Mouse (Mus musculus) ES-E14 (cell line): Measurements from ENCODE around the gene Scd1. TPM values are rescaled to one million over a fixed set of nuclear protein-coding genes. Genes with fewer than 3 reads are reported as not detected.

Source experiments
- DNase-seq: peaks from one replicate; pipeline ENCODE4 v3.0.0-alpha.2; 2013; ENCODE audit warnings: low read depth, low spot score
- H3K27ac ChIP-seq: 2 replicates; pipeline ENCODE4 v1.5.1; 2012; ENCODE audit warnings: low read depth, mild to moderate bottlenecking, low read length, moderate library complexity, mixed read lengths; ENCODE audit not compliant: poor library complexity, insufficient read depth, severe bottlenecking
- H3K36me3 ChIP-seq: 2 replicates; pipeline ENCODE4 v1.6.1; 2012; ENCODE audit warnings: mild to moderate bottlenecking, low read length, moderate library complexity, mixed read lengths; ENCODE audit not compliant: control insufficient read depth, poor library complexity, insufficient read depth, severe bottlenecking
- H3K4me1 ChIP-seq, 2 experiments: fragments of 150-350 bp in 1 of 2; sonication (generic) in 1 of 2; 2 replicates each; pipeline ENCODE4 v1.6.1; 2012; ENCODE audit warnings: low read length in 2 of 2, mild to moderate bottlenecking in 1 of 2, mixed read lengths in 1 of 2; ENCODE audit not compliant: control insufficient read depth in 2 of 2, insufficient read depth in 2 of 2, poor library complexity in 1 of 2
- H3K4me3 ChIP-seq, 2 experiments: fragments of 150-350 bp in 1 of 2; sonication (generic) in 1 of 2; 2 replicates each; pipeline ENCODE4 v1.5.1; 2012; ENCODE audit warnings: low read length in 2 of 2, low read depth in 1 of 2, mild to moderate bottlenecking in 1 of 2, mixed read lengths in 1 of 2; ENCODE audit not compliant: insufficient read depth in 1 of 2, poor library complexity in 1 of 2, severe bottlenecking in 1 of 2
- H3K9ac ChIP-seq: 2 replicates; pipeline ENCODE4 v1.6.1; 2012; ENCODE audit warnings: low read depth, mild to moderate bottlenecking, low read length, mixed read lengths; ENCODE audit not compliant: poor library complexity, insufficient read depth, severe bottlenecking
- H3K9me3 ChIP-seq: fragments of 150-350 bp; sonication (generic); 2 replicates; pipeline ENCODE4 v1.6.1; 2012; ENCODE audit warnings: low read depth, mild to moderate bottlenecking, low read length; ENCODE audit not compliant: control insufficient read depth, insufficient read depth
- CHD2 ChIP-seq: IDR thresholded peaks from 2 replicates; pipeline ENCODE4 v1.6.1; 2014; ENCODE audit warnings: mild to moderate bottlenecking, low read depth, low read length, inconsistent platforms
- HCFC1 ChIP-seq: IDR thresholded peaks from 2 replicates; pipeline ENCODE4 v1.6.1; 2012; ENCODE audit warnings: low read length, inconsistent platforms, borderline replicate concordance; ENCODE audit not compliant: insufficient read depth
- MAFK ChIP-seq: IDR thresholded peaks from 2 replicates; pipeline ENCODE4 v1.6.1; 2014; ENCODE audit warnings: mild to moderate bottlenecking, low read depth, low read length, inconsistent platforms; ENCODE audit not compliant: insufficient read depth
- ZC3H11A ChIP-seq: IDR thresholded peaks from 2 replicates; pipeline ENCODE4 v1.6.1; 2012; ENCODE audit warnings: low read depth, mild to moderate bottlenecking, inconsistent platforms, low read length, borderline replicate concordance
- ZNF384 ChIP-seq: IDR thresholded peaks from 2 replicates; pipeline ENCODE4 v1.6.1; 2012; ENCODE audit warnings: low read depth, low read length, inconsistent platforms
- in situ Hi-C, 2 experiments: fragments of 600-800 bp; cut with MboI; formaldehyde crosslinking; loops; one replicate each; pipeline ENCODE4 v1.15.1; 2025; ENCODE audit warnings: low sequenced_read_pairs in 2 of 2, inconsistent platforms in 1 of 2; ENCODE audit not compliant: unreplicated experiment in 2 of 2
- total RNA-seq: library from RNA; depleted of rRNA; stranded (reverse); fragments of 300-350 nt; gene quantifications from 2 replicates; pipeline ENCODE4 v1.2.3, GENCODE M21; 2012

Scd1 gene
- total RNA-seq, 1 experiment, result 37.2 TPM

GRCm38 (mm10) chr19:44422051-44422631, 14.5 kb upstream of the Scd1 start:
- DNase-seq, result no peak
- no peaks in the 10 kb centered on the region; a peak in 1 of 4 replicates for H3K4me1 ChIP-seq
- no peak overlapping the region for H3K27ac ChIP-seq
- H3K9ac ChIP-seq, result no peak overlapping the region
- TF ChIP-seq MAFK, result no peak
- TF ChIP-seq ZC3H11A, result no peak
- TF ChIP-seq CHD2, result no peak
- no peak for TF ChIP-seq HCFC1
- TF ChIP-seq ZNF384, result no peak
- in situ Hi-C loops, result no loop called here
- H3K4me3 ChIP-seq, result no peak overlapping the region
- H3K9me3 ChIP-seq, result no peaks in the 10 kb centered on the region
- no peaks in the 10 kb centered on the region for H3K36me3 ChIP-seq

GRCm38 (mm10) chr19:44419530-44419929, 11.9 kb upstream of the Scd1 start:
- Histone ChIP-seq H3K36me3 (no peaks in the 10 kb centered on the region), H3K4me3 (no peak overlapping the region), H3K9me3 (no peaks in the 10 kb centered on the region), H3K4me1 (no peaks in the 10 kb centered on the region), H3K9ac (no peak overlapping the region), H3K27ac (no peak overlapping the region)
- no peak for DNase-seq
- TF ChIP-seq ZNF384 (no peak), MAFK (no peak), CHD2 (no peak), ZC3H11A (no peak)
- in situ Hi-C loops, result loop anchor here in 1 of 2 experiments (5.0 kb wide), 1 partner anchor 47 kb away; no protein-coding TSS in a partner anchor

DNA sequence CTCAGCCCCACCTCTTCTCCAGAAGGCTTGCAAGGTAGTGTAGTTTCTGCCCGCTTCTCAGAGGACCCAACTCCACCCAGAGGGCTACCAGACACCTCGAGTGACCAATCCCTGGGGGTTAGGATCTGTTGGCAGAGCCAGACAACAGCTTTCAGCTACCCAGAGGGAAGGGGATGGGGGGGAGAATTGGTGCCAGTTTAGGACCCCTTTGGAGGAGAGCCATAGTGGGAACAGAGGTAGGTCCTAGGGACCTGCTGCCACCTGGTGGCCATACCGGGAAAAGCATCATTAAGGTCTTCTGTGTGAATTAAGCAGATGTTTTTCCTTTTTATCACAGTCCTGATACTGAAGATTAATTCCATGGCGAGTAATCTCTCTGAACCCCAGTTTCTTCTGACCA, 11.3 kb upstream of the Scd1 start:
- no peaks in the 10 kb centered on the region for H3K36me3 ChIP-seq
- H3K9ac ChIP-seq, result no peak overlapping the region; the same call in 1 of the 2 replicates
- DNase-seq, result peak; percentile 71
- no peaks in the 10 kb centered on the region for H3K4me1 ChIP-seq
- TF ChIP-seq ZC3H11A (peak; percentile 64; the same call in 1 of the 2 replicates), ZNF384 (no peak)
- H3K9me3 ChIP-seq, result no peaks in the 10 kb centered on the region
- no peak overlapping the region for H3K27ac ChIP-seq
- H3K4me3 ChIP-seq, result peak overlapping the region in 1 of 2 experiments; percentile 23; a peak in 1 of 4 replicates
- in situ Hi-C loops, result loop anchor here in 1 of 2 experiments (5.0 kb wide), 1 partner anchor 47 kb away; no protein-coding TSS in a partner anchor

DNA sequence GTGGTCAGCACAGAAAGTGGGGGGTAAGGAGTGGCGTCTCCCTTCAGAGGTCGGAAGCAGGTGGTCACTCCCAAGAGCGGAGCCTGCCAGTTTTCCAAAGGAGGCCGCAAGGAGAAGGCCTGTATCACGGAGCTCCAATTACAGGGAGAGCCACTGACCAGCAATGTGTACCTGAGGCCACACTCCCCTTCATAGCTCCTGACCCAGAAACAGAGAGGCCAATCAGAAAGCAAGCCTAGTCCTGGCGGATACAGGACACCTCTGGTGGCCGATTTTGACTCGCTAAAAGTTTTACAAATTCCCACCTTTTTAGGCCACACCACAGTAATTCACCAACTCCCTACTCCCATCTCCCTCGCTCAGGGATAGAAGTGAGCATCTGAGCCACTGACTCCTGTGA, 10.9 kb upstream of the Scd1 start:
- TF ChIP-seq HCFC1, result no peak
- TF ChIP-seq ZNF384, result no peak
- TF ChIP-seq MAFK, result no peak
- TF ChIP-seq CHD2, result no peak
- no peak for TF ChIP-seq ZC3H11A
- Histone ChIP-seq H3K4me1 (no peaks in the 10 kb centered on the region), H3K9me3 (no peaks in the 10 kb centered on the region), H3K9ac (no peak overlapping the region), H3K36me3 (no peaks in the 10 kb centered on the region), H3K27ac (no peak overlapping the region), H3K4me3 (peak overlapping the region in 1 of 2 experiments; percentile 23; a peak in 1 of 4 replicates)
- no peak for DNase-seq
- in situ Hi-C loops, result loop anchor here in 1 of 2 experiments (5.0 kb wide), 1 partner anchor 46 kb away; no protein-coding TSS in a partner anchor

GRCm38 (mm10) chr19:44418061-44418460, 10.4 kb upstream of the Scd1 start:
- no peaks in the 10 kb centered on the region for H3K9me3 ChIP-seq
- H3K4me3 ChIP-seq, result no peak overlapping the region
- no peaks in the 10 kb centered on the region for H3K36me3 ChIP-seq
- no peak overlapping the region for H3K9ac ChIP-seq
- DNase-seq, result no peak
- in situ Hi-C loops, result loop anchor here in 1 of 2 experiments (5.0 kb wide), 1 partner anchor 46 kb away; no protein-coding TSS in a partner anchor
- TF ChIP-seq HCFC1 (no peak), CHD2 (no peak), ZC3H11A (no peak)
- no peak overlapping the region for H3K27ac ChIP-seq
- H3K4me1 ChIP-seq, result no peaks in the 10 kb centered on the region
